Mouse (Mus musculus): ENCODE measurements around the gene Sox6. TPM values are rescaled to one million over a fixed set of nuclear protein-coding genes. Genes with fewer than 3 reads are reported as not detected.
A peak's percentile ranks its signal among the peaks of the same experiment; 100 is the strongest.

Sox6 gene
- polyA plus RNA-seq, 1 experiment from 2014 or later = 149 TPM

DNA sequence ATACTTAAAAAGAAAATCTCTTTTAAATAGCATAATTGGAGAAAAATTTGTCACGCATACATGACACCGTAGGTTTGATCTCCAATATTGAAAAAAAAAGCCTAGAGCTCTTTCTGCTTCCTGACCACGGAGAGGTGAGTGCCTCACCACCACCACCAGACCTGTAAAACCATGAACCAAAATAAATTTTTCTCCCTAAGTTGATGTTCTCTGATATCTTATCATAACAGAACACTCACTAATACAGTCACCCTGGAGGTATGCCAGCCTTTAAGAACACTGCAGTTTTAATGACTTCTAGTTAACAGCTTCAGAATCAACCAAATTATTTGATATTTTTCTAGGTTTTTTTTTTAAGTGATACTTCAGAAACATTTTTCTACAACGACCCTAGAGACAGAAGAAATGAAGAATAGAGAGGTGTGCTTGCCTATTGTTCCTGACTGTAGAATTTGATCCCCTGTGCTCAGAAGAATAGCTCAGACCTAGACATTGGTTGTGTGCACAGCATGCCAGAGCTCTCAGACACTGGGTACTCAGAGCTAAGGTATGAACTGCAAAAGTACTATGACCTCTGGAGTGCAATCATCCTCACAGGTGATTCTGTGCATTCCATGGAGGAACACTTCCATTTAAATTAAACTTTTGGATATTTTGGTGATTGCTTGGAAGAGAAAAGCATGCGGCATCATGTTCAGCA is 58.6 kb downstream of the Sox6 start:
- no peaks in the 10 kb centered on the region for H3K9me3 ChIP-seq (replicated peaks)
- no peak for ATAC-seq

DNA sequence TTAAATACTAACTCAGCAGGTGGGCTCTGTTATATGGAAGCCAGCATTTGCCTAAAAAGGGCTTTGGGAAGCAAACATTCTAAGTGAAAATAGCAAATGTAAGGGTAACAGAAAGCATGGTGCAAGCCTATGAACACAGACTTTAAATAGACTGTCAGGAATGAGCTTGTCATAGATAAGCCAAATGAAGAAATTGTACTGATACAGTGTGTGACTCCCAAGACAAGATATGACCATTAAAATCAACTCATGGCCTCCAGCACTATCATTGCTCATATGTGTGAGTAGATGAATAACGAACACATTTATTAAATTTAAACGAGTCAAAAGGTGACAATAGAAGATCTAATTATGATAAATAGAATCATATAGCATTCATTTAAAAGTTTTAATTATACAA is 64.1 kb downstream of the Sox6 start:
- 91% methylated on average over 2 of the region's 2 CpGs for WGBS

More for the DNA sequence above, 58.6 kb downstream of the Sox6 start:
- Histone ChIP-seq H3K4me3 (no peak overlapping the region), H3K36me3 (ENCODE audit: poor library complexity, severe bottlenecking) (0 out of 2 replicates have a peak, but pooled peaks cover 2% of the 10 kb centered on the region), H3K27ac (no peak overlapping the region), H3K27me3 (no peaks in the 10 kb centered on the region), H3K9ac (no peak overlapping the region), H3K4me1 (no peaks in the 10 kb centered on the region), H3K4me2 (no peak overlapping the region)
- WGBS = 87% methylated on average over 5 of the region's 5 CpGs

DNA sequence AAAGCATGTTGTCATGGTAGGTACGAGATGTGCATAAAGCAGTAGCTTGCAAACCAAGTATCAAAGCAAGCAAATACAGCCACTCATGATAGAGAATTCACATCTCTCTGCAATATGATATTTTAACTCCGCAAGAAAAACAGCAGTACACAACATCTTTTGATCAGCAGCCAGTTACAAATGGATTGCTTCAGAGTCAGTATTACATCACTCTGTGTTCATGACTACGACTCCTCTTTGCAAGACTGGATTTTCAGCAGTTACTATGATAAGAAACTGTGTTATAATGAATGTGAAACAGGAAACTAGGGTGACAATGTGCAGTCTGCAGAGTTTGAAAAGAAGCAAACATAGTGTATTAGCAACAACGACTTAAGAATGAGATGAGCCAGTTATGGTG is 71.4 kb downstream of the Sox6 start:
- no peak for ATAC-seq
- no peaks in the 10 kb centered on the region for H3K36me3 ChIP-seq (ENCODE audit: poor library complexity, severe bottlenecking)
- H3K4me1 ChIP-seq = no peaks in the 10 kb centered on the region; the same call in 1 of the 2 replicates
- no peak overlapping the region for H3K4me3 ChIP-seq
- H3K27me3 ChIP-seq = no peaks in the 10 kb centered on the region
- H3K9ac ChIP-seq = no peak overlapping the region
- H3K4me2 ChIP-seq = no peak overlapping the region
- 89% methylated on average over 4 of the region's 4 CpGs for WGBS
- H3K27ac ChIP-seq = no peak overlapping the region
- no peaks in the 10 kb centered on the region for H3K9me3 ChIP-seq (replicated peaks)

More for the DNA sequence above, 64.1 kb downstream of the Sox6 start:
- no peaks in the 10 kb centered on the region for H3K4me1 ChIP-seq
- peaks cover 15% of the 10 kb centered on the region for H3K36me3 ChIP-seq (ENCODE audit: poor library complexity, severe bottlenecking)
- H3K4me2 ChIP-seq = no peak overlapping the region
- no peak overlapping the region for H3K4me3 ChIP-seq
- H3K9me3 ChIP-seq (replicated peaks) = no peaks in the 10 kb centered on the region
- no peak for ATAC-seq
- no peaks in the 10 kb centered on the region for H3K27me3 ChIP-seq
- H3K27ac ChIP-seq = no peak overlapping the region
- H3K9ac ChIP-seq = no peak overlapping the region

DNA sequence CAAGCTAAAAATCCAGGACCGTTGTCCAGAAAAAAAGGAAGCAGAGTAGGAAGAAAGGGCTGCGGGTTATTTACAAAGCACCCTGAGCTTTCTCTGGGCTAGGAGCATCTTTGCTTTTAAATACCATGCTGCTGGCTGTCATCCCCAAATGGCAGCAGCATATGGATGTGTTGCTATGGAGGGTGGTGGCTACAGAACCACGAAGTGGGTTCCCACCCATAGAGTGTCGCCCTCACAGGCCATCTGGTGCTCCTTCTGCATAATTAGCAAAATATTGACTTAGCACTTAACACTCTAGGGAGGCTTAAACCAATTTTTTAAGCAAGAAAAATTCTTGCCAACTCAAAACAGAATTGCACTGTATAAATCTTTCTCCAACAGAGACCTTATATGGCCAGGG is 72.4 kb downstream of the Sox6 start:
- 64% methylated on average over 4 of the region's 4 CpGs for WGBS
- no peaks in the 10 kb centered on the region for H3K9me3 ChIP-seq (replicated peaks)

DNA sequence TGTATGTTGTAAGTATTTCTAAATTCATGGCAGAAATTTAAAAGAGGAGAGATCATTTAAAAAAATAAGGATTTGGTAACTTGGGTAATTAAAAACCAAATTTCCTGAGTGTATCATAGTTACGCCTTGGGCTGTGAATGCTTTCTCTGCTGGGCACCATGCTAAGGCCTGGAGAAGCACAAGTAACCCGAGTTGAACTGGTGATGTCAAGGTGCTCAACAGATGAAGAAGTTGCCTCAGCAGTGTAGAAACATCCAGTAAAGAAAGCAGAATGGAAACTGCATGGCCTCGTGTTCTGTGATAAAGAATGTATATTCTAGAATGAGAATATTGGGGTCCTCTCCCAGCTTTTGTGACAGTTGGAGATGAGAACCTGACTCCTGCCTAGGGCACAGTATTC is 85.5 kb downstream of the Sox6 start:
- no peak overlapping the region for H3K9ac ChIP-seq
- WGBS = 91% methylated on average over 3 of the region's 3 CpGs
- H3K27ac ChIP-seq = no peak overlapping the region
- H3K36me3 ChIP-seq (ENCODE audit: poor library complexity, severe bottlenecking) = no peaks in the 10 kb centered on the region
- ATAC-seq = no peak
- no peak overlapping the region for H3K4me3 ChIP-seq
- H3K4me2 ChIP-seq = no peak overlapping the region
- H3K4me1 ChIP-seq = no peaks in the 10 kb centered on the region
- H3K9me3 ChIP-seq (replicated peaks) = no peaks in the 10 kb centered on the region
- H3K27me3 ChIP-seq = no peaks in the 10 kb centered on the region

More for the DNA sequence above, 72.4 kb downstream of the Sox6 start:
- H3K9ac ChIP-seq = no peak overlapping the region
- no peak overlapping the region for H3K27ac ChIP-seq
- peak; percentile 84 for ATAC-seq
- H3K4me2 ChIP-seq = no peak overlapping the region
- no peaks in the 10 kb centered on the region for H3K27me3 ChIP-seq
- H3K4me3 ChIP-seq = no peak overlapping the region
- H3K4me1 ChIP-seq = peaks cover under 1% of the 10 kb centered on the region; the same call in 1 of the 2 replicates
- H3K36me3 ChIP-seq (ENCODE audit: poor library complexity, severe bottlenecking) = no peaks in the 10 kb centered on the region

DNA sequence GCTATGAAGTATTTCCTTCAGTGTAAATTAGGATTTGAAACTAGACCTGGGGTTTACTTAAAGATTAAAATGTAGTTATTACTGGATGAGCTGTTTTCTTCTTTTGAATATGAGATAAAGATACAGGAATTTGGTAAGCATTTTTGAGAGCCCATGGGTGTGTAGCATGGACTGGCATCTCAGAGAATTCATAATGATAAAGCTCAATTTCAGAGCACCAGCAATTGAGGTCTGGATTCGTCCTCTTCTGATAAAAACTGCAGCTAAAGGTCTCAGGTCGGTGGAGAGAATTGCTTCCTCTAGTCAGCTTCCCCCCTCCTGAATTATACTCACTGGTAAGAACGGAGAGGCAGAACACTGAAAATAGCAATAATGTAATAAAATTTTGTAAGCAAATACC is 86.4 kb downstream of the Sox6 start:
- Histone ChIP-seq H3K27ac (no peak overlapping the region), H3K9me3 (replicated peaks) (no peaks in the 10 kb centered on the region), H3K4me1 (no peaks in the 10 kb centered on the region), H3K4me3 (no peak overlapping the region), H3K4me2 (no peak overlapping the region), H3K36me3 (ENCODE audit: poor library complexity, severe bottlenecking) (no peaks in the 10 kb centered on the region), H3K9ac (no peak overlapping the region), H3K27me3 (no peaks in the 10 kb centered on the region)
- ATAC-seq = no peak
- WGBS = 65% methylated on average over 3 of the region's 3 CpGs

DNA sequence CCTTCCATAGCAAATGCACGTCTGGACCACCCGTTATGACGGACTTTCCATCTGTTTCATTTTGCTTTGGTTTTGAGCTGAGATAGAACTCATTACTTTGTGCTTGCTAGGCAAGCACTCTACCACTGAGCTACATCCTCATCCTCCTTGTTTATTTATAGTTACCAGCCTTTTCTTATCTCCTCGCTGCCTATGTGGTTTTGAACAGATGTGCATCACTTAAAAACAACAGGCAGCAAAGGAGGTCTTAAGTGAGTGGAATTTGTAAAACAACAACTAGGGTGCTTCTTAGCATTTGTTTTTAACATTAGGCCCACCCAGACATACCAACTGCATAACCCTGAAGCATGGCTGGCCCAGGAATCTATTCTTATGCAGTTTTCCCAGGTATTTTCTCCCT is 86.9 kb downstream of the Sox6 start:
- no peak overlapping the region for H3K9ac ChIP-seq
- no peak for ATAC-seq
- WGBS = 84% methylated on average over 4 of the region's 4 CpGs
- no peaks in the 10 kb centered on the region for H3K27me3 ChIP-seq
- no peak overlapping the region for H3K4me3 ChIP-seq
- no peak overlapping the region for H3K4me2 ChIP-seq
- no peaks in the 10 kb centered on the region for H3K4me1 ChIP-seq
- no peaks in the 10 kb centered on the region for H3K9me3 ChIP-seq (replicated peaks)
- no peaks in the 10 kb centered on the region for H3K36me3 ChIP-seq (ENCODE audit: poor library complexity, severe bottlenecking)
- no peak overlapping the region for H3K27ac ChIP-seq

DNA sequence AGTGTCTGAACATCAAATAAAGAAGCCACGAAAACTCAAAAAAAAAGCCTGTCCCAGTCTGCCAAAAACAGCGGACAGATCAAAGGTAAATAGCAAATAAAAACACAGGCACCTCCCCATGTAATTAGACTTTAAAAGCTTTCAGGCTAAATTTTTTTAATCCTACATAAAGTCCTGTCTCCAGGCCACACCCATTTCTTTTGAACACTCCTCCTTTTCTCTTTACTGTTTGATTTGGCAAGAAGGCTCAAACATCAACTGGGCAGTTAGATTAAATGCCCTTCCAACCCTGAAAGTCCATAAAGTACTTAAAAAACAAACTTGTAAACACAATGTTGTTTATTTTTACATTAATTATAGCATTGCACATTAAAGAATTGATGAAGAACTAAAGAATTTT is 90.7 kb downstream of the Sox6 start:
- no peak overlapping the region for H3K9ac ChIP-seq
- no peak overlapping the region for H3K4me2 ChIP-seq
- H3K27me3 ChIP-seq = no peaks in the 10 kb centered on the region
- peaks cover 13% of the 10 kb centered on the region for H3K4me1 ChIP-seq
- H3K9me3 ChIP-seq (replicated peaks) = no peaks in the 10 kb centered on the region
- WGBS = 47% methylated on average over 2 of the region's 2 CpGs
- ATAC-seq = no peak
- no peak overlapping the region for H3K27ac ChIP-seq
- 0 out of 2 replicates have a peak, but pooled peaks cover 4% of the 10 kb centered on the region for H3K36me3 ChIP-seq (ENCODE audit: poor library complexity, severe bottlenecking)
- H3K4me3 ChIP-seq = no peak overlapping the region

DNA sequence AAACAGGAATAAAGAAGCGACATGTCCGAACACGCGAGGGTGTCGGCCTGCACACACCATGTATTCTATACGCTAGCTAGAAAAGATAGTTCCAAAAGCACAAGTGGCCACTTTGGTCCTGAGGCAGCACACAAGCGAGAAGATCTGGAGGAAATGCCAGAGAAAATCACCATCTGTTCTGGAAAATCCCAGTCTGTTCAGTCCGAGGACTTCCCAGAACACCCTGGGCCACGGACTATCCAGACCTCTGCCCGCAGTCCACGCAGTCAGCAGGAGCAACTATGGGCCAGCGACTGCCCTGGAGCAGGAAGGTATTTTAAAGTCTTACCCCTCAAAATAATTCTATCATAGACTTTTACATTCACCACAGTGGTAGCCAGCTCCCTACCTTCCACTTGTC is 92.0 kb downstream of the Sox6 start:
- no peak overlapping the region for H3K9ac ChIP-seq
- no peak overlapping the region for H3K4me2 ChIP-seq
- WGBS = 93% methylated on average over 12 of the region's 12 CpGs
- H3K27me3 ChIP-seq = no peaks in the 10 kb centered on the region
- peaks cover 11% of the 10 kb centered on the region for H3K36me3 ChIP-seq (ENCODE audit: poor library complexity, severe bottlenecking)
- no peaks in the 10 kb centered on the region for H3K9me3 ChIP-seq (replicated peaks)
- no peak overlapping the region for H3K4me3 ChIP-seq
- no peak for ATAC-seq
- peaks cover 13% of the 10 kb centered on the region for H3K4me1 ChIP-seq
- H3K27ac ChIP-seq = no peak overlapping the region

DNA sequence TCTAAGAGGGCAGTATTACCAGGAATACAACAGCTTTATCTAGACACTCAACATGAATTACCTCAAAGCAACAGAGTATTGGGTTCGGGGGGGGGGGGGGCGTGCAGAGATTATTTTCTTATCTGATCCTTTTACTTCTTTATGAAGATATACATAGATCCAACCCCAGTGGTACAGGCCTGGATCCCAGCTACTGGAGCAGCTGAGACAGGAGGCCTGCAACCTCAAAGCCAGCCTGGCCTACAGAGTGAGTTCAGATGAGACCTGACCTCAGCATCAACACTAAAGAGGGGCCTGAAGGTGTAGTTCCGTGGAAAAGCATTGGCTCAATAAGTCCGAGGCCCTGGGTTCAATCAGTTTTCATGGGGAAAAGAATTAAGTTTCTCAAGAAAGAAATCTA is 93.1 kb downstream of the Sox6 start:
- Histone ChIP-seq H3K9ac (no peak overlapping the region), H3K4me3 (no peak overlapping the region), H3K4me2 (no peak overlapping the region), H3K9me3 (replicated peaks) (no peaks in the 10 kb centered on the region), H3K27ac (no peak overlapping the region), H3K4me1 (peaks cover 20% of the 10 kb centered on the region), H3K36me3 (ENCODE audit: poor library complexity, severe bottlenecking) (peaks cover 11% of the 10 kb centered on the region), H3K27me3 (no peaks in the 10 kb centered on the region)
- ATAC-seq = no peak
- WGBS = 85% methylated on average over 4 of the region's 4 CpGs

DNA sequence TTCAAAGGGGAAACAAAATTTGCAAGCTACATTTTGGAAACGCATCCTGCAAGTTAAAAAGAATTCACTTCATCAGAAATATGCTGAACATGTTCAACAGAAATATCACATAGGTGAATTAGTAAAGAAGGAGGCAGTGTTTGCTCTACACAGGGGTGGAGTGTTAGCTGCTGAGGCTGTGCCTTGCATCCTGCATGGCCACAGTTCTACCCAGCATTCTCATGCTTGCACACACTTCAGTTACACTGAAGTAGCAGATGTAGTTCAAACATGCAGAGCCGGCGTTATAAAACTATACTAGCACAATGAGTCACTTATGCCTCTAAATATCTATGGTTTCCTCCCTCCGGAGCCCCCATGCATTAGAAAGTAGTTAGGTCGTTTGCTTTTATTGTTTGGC is 94.3 kb downstream of the Sox6 start:
- no peak overlapping the region for H3K4me2 ChIP-seq
- H3K36me3 ChIP-seq (ENCODE audit: poor library complexity, severe bottlenecking) = peaks cover 11% of the 10 kb centered on the region
- WGBS = 45% methylated on average over 5 of the region's 5 CpGs
- H3K27me3 ChIP-seq = no peaks in the 10 kb centered on the region
- H3K9me3 ChIP-seq (replicated peaks) = no peaks in the 10 kb centered on the region
- no peak overlapping the region for H3K4me3 ChIP-seq
- no peak overlapping the region for H3K9ac ChIP-seq
- ATAC-seq = no peak
- H3K4me1 ChIP-seq = peaks cover 26% of the 10 kb centered on the region
- H3K27ac ChIP-seq = no peak overlapping the region

DNA sequence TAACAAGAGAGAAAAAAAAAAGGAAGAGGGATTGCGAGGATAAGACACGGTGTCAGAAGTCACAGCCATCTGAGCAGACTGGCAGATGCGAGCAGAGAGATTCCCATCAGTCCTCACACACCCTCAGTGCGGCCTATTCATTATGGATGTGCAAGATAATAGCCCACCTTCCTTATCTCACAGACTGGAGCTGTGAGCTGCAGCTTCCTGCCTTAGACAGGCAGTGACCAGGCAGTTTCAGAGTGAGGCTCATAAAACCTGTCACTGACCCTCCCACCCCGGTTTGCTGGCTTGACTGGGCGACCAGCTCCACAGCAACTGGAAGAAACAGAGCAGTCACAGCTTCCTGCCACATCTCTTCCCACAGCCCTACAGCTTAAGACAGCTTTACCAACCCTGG is 96.8 kb downstream of the Sox6 start:
- Histone ChIP-seq H3K9ac (no peak overlapping the region), H3K27ac (no peak overlapping the region), H3K4me2 (no peak overlapping the region), H3K4me3 (no peak overlapping the region), H3K4me1 (peaks cover 26% of the 10 kb centered on the region), H3K27me3 (no peaks in the 10 kb centered on the region), H3K36me3 (ENCODE audit: poor library complexity, severe bottlenecking) (peaks cover 11% of the 10 kb centered on the region), H3K9me3 (replicated peaks) (no peaks in the 10 kb centered on the region)
- 74% methylated on average over 6 of the region's 6 CpGs for WGBS
- ATAC-seq = no peak

DNA sequence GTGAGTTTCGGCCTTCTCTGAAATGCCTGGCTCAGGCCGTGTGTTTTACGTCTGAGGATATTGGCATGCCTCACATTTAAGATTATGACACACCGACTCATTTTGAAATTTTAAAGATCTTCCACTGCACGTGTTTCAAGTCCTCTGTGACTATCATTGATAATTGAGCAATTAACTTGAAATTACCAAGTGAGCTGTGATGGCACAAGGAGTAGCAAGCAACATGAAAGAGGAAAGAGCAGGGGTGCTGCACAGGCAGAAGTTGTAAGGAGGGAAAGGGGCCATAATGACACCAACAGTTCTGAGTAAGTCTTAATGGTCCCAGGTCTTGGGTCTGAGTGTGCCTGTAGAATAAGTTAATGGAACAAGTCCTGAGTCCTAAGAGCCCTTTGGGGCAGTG is 99.3 kb downstream of the Sox6 start:
- Histone ChIP-seq H3K4me3 (no peak overlapping the region), H3K4me2 (no peak overlapping the region), H3K4me1 (peaks cover 17% of the 10 kb centered on the region), H3K9me3 (replicated peaks) (no peaks in the 10 kb centered on the region), H3K27me3 (no peaks in the 10 kb centered on the region), H3K27ac (no peak overlapping the region), H3K9ac (no peak overlapping the region), H3K36me3 (ENCODE audit: poor library complexity, severe bottlenecking) (peaks cover 11% of the 10 kb centered on the region)
- 84% methylated on average over 5 of the region's 5 CpGs for WGBS
- no peak for ATAC-seq
